Mouse (Mus musculus) heart, embryonic 13.5 days (tissue): ENCODE results near the gene Secisbp2. TPM values are rescaled to one million over a fixed set of nuclear protein-coding genes. Genes with fewer than 3 reads are reported as not detected.
"Not testable (repeated sequence)": the region's sequence is repeated elsewhere in the genome, so short reads cannot be mapped to it uniquely, and the experiment has no call there.

Experiments
- ATAC-seq: fragments of 200-750 bp; cut with Nextera tagmentation; 2 replicates; pipeline ENCODE4 v1.8.0; 2017; ENCODE audit warnings: moderate TSS enrichment; ENCODE audit not compliant: insufficient number of reproducible peaks, low FRiP score, low TSS enrichment; ENCODE audit errors: extremely low read depth
- H3K27ac ChIP-seq: fragments of 300-500 bp; sonication (generic); replicated peaks from 2 replicates; pipeline ENCODE4 v1.5.1; 2015; ENCODE audit warnings: moderate library complexity, mild to moderate bottlenecking, inconsistent platforms
- H3K27me3 ChIP-seq: fragments of 300-500 bp; sonication (generic); replicated peaks from 2 replicates; pipeline ENCODE4 v1.6.1; 2015; ENCODE audit warnings: mild to moderate bottlenecking, inconsistent platforms
- H3K36me3 ChIP-seq: fragments of 300-500 bp; sonication (generic); 2 replicates; pipeline ENCODE4 v1.6.1; 2015; ENCODE audit warnings: mild to moderate bottlenecking, inconsistent platforms
- H3K4me1 ChIP-seq: fragments of 300-500 bp; sonication (generic); 2 replicates; pipeline ENCODE4 v1.6.1; 2015; ENCODE audit warnings: inconsistent platforms
- H3K4me2 ChIP-seq: fragments of 300-500 bp; sonication (generic); 2 replicates; pipeline ENCODE4 v1.6.1; 2015; ENCODE audit warnings: inconsistent platforms, mild to moderate bottlenecking, moderate library complexity
- H3K4me3 ChIP-seq: fragments of 300-500 bp; sonication (generic); 2 replicates; pipeline ENCODE4 v1.5.1; 2015; ENCODE audit warnings: moderate library complexity, mild to moderate bottlenecking, inconsistent platforms
- H3K9ac ChIP-seq: fragments of 300-500 bp; sonication (generic); 2 replicates; pipeline ENCODE4 v1.6.1; 2015; ENCODE audit warnings: inconsistent platforms, mild to moderate bottlenecking, moderate library complexity
- H3K9me3 ChIP-seq: fragments of 300-500 bp; sonication (generic); 2 replicates; pipeline ENCODE4 v1.6.1; 2016; ENCODE audit warnings: inconsistent platforms
- WGBS: fragments of 180-500 bp; shearing (Covaris S2); methylation state at CpG from one replicate; pipeline ENCODE4 v1.1.7; 2015; ENCODE audit warnings: mixed read lengths; 5-methylcytosine and 5-hydroxymethylcytosine counted together
- polyA plus RNA-seq: library from polyadenylated mRNA; unstranded; fragments of >200 nt; fragmentation: Nextera tagmentation; extraction: Ambion mirVana; gene quantifications from 2 replicates; pipeline ENCODE4 v1.2.1, GENCODE M21; 2015

Secisbp2 gene
- polyA plus RNA-seq, 1 experiment from 2014 or later = 24.7 TPM

- WGBS = 23% methylated on average over 9 of the region's 9 CpGs
Measured at GRCm38 (mm10) chr13:51618602-51619001, 32.9 kb upstream of the Secisbp2 start.

GRCm38 (mm10) chr13:51622626-51623025, 28.9 kb upstream of the Secisbp2 start:
- H3K27me3 ChIP-seq = no peaks in the 10 kb centered on the region
- 0 out of 2 replicates have a peak, but pooled peaks cover 7% of the 10 kb centered on the region for H3K4me1 ChIP-seq
- H3K9me3 ChIP-seq = no peaks in the 10 kb centered on the region
- no peak overlapping the region for H3K4me2 ChIP-seq
- no peak overlapping the region for H3K4me3 ChIP-seq
- no peak overlapping the region for H3K9ac ChIP-seq
- no peak overlapping the region for H3K27ac ChIP-seq
- WGBS = 75% methylated on average over 5 of the region's 5 CpGs
- no peaks in the 10 kb centered on the region for H3K36me3 ChIP-seq
- no peak for ATAC-seq

More at GRCm38 (mm10) chr13:51618602-51619001, 32.9 kb upstream of the Secisbp2 start:
- no peaks in the 10 kb centered on the region for H3K9me3 ChIP-seq
- no peak for ATAC-seq
- peaks cover 11% of the 10 kb centered on the region; the same call in 1 of the 2 replicates for H3K4me1 ChIP-seq
- H3K36me3 ChIP-seq = no peaks in the 10 kb centered on the region
- no peak overlapping the region for H3K4me3 ChIP-seq
- H3K27ac ChIP-seq = no peak overlapping the region
- no peak overlapping the region for H3K9ac ChIP-seq
- 0 out of 2 replicates have a peak, but pooled peaks cover 5% of the 10 kb centered on the region for H3K27me3 ChIP-seq
- H3K4me2 ChIP-seq = no peak overlapping the region

DNA sequence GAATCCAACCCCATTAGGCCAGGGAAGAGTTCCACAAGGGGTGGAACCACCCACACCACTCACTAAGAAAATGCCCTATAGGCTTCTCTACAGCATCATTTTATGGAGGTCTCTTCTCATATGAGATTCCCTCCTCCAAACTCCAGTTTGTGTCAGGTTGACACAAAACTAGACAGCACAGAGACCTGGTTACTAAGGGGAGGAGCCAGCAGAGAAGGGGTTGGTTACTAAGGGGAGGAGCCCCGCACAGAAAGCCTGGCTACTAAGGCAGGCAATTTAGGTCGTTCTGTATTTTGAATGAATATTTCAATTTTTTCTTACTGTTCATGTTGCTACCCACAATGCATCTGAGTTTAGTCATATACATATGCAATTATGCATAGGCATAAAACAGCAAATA, 27.8 kb upstream of the Secisbp2 start:
- Histone ChIP-seq H3K4me2 (no peak overlapping the region), H3K9me3 (no peaks in the 10 kb centered on the region)

DNA sequence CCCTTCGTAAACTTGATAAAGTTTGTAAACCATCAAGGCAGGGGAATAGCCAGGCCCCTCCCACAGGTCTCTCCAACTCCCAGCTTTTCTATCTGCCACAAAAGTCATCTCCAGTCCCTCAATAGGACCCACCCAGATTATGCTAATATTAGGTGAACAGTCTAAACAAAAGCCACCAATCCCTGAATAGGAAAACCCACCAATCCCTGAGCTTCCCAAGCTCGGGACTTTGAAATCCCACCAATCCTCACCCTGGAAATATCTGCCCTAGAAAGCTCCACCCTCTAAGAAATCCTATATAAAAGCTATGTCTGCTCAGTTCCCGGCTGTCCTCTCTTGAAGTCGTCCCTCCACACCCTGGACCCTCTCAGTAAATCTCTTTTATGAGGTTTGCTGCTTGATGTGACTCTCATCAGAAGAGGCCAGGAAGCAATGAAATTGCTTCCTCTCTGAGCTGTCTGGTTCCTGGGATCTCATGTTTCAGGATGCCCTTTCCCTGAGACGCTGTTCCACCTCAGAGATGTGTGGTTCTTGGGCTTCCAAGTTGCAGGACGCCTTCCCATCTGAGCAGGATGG, 23.1 kb upstream of the Secisbp2 start:
- Histone ChIP-seq H3K4me3 (no peak overlapping the region), H3K27me3 (no peaks in the 10 kb centered on the region), H3K4me2 (no peak overlapping the region), H3K4me1 (no peaks in the 10 kb centered on the region), H3K9me3 (no peaks in the 10 kb centered on the region), H3K36me3 (no peaks in the 10 kb centered on the region), H3K9ac (no peak overlapping the region), H3K27ac (no peak overlapping the region)
- 79% methylated on average over 6 of the region's 6 CpGs for WGBS
- no peak for ATAC-seq

More for the DNA sequence above, 27.8 kb upstream of the Secisbp2 start:
- Histone ChIP-seq H3K36me3 (no peaks in the 10 kb centered on the region), H3K27me3 (no peaks in the 10 kb centered on the region), H3K4me3 (no peak overlapping the region), H3K27ac (no peak overlapping the region), H3K9ac (no peak overlapping the region), H3K4me1 (no peaks in the 10 kb centered on the region)
- ATAC-seq = no peak
- WGBS = 68% methylated on average over 2 of the region's 2 CpGs

- no peak for ATAC-seq
- no peak overlapping the region for H3K4me2 ChIP-seq
- no peaks in the 10 kb centered on the region for H3K9me3 ChIP-seq
- H3K9ac ChIP-seq = no peak overlapping the region
- WGBS = 68% methylated on average over 15 of the region's 15 CpGs
- H3K27me3 ChIP-seq = no peaks in the 10 kb centered on the region
- no peak overlapping the region for H3K27ac ChIP-seq
- no peaks in the 10 kb centered on the region for H3K4me1 ChIP-seq
- no peak overlapping the region for H3K4me3 ChIP-seq
- no peaks in the 10 kb centered on the region for H3K36me3 ChIP-seq
Measured at GRCm38 (mm10) chr13:51631354-51631992, 20.0 kb upstream of the Secisbp2 start.

- Histone ChIP-seq H3K4me3 (no peak overlapping the region), H3K27ac (no peak overlapping the region), H3K4me1 (no peaks in the 10 kb centered on the region), H3K4me2 (no peak overlapping the region), H3K27me3 (no peaks in the 10 kb centered on the region), H3K9me3 (no peaks in the 10 kb centered on the region), H3K9ac (no peak overlapping the region), H3K36me3 (no peaks in the 10 kb centered on the region)
- ATAC-seq = no peak
- WGBS = 76% methylated on average over 5 of the region's 5 CpGs
Measured at GRCm38 (mm10) chr13:51632560-51633218, 18.8 kb upstream of the Secisbp2 start.

DNA sequence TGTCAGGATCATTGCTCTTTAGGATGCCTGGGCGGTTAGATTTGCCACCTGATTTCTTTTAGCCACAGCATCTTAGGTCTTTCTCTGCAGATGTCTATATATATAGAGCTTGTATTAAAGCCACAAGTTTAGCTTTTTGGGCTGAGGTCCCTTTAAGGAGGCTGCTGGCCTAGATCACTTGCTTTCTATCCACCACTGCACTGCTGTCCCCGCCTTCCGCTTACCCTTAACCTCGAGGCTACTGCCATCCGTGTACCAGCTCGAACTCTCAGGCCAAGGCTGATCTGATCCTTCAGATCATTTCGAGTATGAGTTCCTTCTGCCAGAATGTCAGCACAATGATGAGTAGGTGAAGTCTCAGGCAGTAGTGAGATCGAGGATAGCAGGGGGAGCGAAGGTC, 16.1 kb upstream of the Secisbp2 start:
- not testable (repeated sequence) for H3K36me3 ChIP-seq, ATAC-seq, H3K4me2 ChIP-seq, H3K27me3 ChIP-seq, H3K4me3 ChIP-seq, H3K9ac ChIP-seq, H3K9me3 ChIP-seq, H3K27ac ChIP-seq, H3K4me1 ChIP-seq
- WGBS = 74% methylated on average over 3 of the region's 9 CpGs

GRCm38 (mm10) chr13:51638958-51639357, 12.5 kb upstream of the Secisbp2 start:
- no peaks in the 10 kb centered on the region for H3K9me3 ChIP-seq
- H3K36me3 ChIP-seq = no peaks in the 10 kb centered on the region
- H3K4me3 ChIP-seq = no peak overlapping the region
- no peak overlapping the region for H3K9ac ChIP-seq
- no peaks in the 10 kb centered on the region for H3K27me3 ChIP-seq
- ATAC-seq = no peak
- no peak overlapping the region for H3K4me2 ChIP-seq
- H3K4me1 ChIP-seq = peaks cover 5% of the 10 kb centered on the region; the same call in 1 of the 2 replicates
- WGBS = 80% methylated on average over 4 of the region's 4 CpGs
- no peak overlapping the region for H3K27ac ChIP-seq

- H3K4me2 ChIP-seq = no peak overlapping the region
- no peak overlapping the region for H3K9ac ChIP-seq
- no peaks in the 10 kb centered on the region for H3K27me3 ChIP-seq
- H3K9me3 ChIP-seq = no peaks in the 10 kb centered on the region
- H3K4me3 ChIP-seq = no peak overlapping the region
- no peak for ATAC-seq
- H3K36me3 ChIP-seq = no peaks in the 10 kb centered on the region
- H3K27ac ChIP-seq = no peak overlapping the region
- WGBS = 84% methylated on average over 3 of the region's 3 CpGs
- peaks cover 7% of the 10 kb centered on the region for H3K4me1 ChIP-seq
Measured at GRCm38 (mm10) chr13:51641424-51641823, 10.1 kb upstream of the Secisbp2 start.

- Histone ChIP-seq H3K4me3 (no peak overlapping the region), H3K4me1 (peaks cover 16% of the 10 kb centered on the region), H3K9ac (no peak overlapping the region), H3K4me2 (no peak overlapping the region), H3K9me3 (no peaks in the 10 kb centered on the region), H3K27ac (no peak overlapping the region), H3K36me3 (no peaks in the 10 kb centered on the region), H3K27me3 (no peaks in the 10 kb centered on the region)
- 37% methylated on average over 11 of the region's 11 CpGs for WGBS
- ATAC-seq = no peak
Measured at GRCm38 (mm10) chr13:51642171-51642778, 9.2 kb upstream of the Secisbp2 start.

DNA sequence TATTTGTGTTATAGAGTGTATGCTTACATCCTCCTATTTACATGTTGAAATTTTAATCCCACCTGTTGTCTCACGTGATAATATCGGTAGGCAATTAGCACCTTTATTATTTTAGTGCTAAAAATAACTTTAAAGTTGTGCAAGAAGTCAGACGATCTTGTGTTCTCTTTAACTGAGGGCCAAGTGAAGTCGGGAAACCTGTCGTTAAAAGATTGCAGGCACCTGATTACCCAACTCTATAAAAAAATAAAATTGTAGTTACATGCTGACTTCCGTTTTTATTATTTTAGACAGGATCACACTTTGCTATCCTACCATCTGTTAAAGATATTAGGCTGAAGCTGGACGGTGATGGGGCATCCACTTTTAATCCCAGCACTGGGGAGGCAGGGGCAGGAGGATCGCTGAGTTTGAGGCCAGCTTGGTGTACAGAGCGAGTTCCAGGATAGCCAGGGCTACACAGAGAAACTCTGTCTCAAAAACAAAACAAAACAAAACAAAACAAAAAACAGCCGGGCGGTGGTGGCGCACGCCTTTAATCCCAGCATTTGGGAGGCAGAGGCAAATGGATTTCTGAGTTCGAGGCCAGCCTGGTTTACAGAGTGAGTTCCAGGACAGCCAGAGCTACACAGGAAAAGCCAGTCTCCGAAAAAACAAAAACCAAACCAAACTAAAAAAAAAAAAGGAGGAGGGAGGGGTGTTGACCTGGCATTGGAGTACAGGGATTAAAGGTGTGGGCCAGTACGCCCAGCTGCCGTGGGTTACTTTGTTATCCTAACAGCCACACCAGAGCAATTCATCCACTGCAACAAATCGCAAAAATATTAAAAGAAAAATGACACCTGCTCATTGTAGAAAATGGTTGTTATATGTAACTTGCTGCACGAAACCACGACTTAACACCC, 7.3 kb upstream of the Secisbp2 start:
- WGBS = 40% methylated on average over 20 of the region's 20 CpGs
- Histone ChIP-seq H3K36me3 (no peaks in the 10 kb centered on the region), H3K27me3 (no peaks in the 10 kb centered on the region), H3K9me3 (no peaks in the 10 kb centered on the region), H3K4me3 (peak overlapping the region; percentile 92), H3K27ac (peak overlapping the region; percentile 82), H3K4me1 (peaks cover 32% of the 10 kb centered on the region), H3K9ac (peak overlapping the region; percentile 79), H3K4me2 (peak overlapping the region; percentile 80)
- ATAC-seq = no peak
